Mouse (Mus musculus) mesoderm, embryonic 11.5 days (tissue): ENCODE data around the gene Zdhhc14.
"Not testable (repeated sequence)": the region's sequence is repeated elsewhere in the genome, so short reads cannot be mapped to it uniquely, and the experiment has no call there.

Source experiments
- DNase-seq: peaks from one replicate; pipeline ENCODE4 v3.0.0-alpha.2; 2012; ENCODE audit warnings: low read depth, low spot score

Zdhhc14 gene

DNA sequence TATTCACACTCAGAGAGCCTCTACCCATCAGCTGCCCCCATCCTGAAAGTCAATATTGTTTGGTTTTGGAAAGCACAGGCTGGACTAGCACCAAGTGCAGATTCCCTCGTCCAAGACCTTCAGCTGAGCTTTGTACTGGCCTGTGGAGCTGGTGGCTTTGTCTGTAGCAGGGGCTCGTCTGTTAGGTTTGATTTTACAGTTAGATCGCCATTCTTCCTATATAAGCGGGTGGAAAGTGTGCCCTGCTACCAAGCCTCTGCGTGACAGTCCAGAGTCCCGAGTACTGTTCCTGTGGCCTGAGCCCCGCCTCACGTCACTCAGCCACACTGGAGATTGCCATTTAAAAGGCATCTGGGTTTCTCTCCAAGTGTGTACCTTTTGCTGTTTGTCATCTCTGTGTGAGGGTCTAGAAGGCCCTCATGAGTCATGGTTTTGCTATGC, 113.8 kb downstream of the Zdhhc14 start:
- DNase-seq, result no peak

DNA sequence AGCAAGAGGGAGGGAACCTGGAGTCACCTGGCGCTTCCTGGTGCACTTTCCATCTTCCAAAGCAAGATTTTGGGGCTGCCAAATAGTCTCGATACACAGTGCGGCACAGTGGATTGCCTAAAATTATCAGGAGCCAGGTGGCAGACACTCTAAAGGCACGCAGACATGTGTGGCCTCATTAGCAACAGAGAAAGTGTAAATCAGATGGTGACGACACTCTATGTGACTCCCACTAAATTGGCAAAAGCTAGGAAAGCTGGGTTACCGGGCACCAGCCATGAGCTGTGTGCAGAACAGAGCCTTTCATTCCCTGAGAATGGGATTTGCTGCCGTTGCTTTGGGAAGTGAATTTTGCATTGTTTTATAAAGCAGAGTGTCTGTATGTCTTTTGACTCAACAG, 115.0 kb downstream of the Zdhhc14 start:
- no peak for DNase-seq

DNA sequence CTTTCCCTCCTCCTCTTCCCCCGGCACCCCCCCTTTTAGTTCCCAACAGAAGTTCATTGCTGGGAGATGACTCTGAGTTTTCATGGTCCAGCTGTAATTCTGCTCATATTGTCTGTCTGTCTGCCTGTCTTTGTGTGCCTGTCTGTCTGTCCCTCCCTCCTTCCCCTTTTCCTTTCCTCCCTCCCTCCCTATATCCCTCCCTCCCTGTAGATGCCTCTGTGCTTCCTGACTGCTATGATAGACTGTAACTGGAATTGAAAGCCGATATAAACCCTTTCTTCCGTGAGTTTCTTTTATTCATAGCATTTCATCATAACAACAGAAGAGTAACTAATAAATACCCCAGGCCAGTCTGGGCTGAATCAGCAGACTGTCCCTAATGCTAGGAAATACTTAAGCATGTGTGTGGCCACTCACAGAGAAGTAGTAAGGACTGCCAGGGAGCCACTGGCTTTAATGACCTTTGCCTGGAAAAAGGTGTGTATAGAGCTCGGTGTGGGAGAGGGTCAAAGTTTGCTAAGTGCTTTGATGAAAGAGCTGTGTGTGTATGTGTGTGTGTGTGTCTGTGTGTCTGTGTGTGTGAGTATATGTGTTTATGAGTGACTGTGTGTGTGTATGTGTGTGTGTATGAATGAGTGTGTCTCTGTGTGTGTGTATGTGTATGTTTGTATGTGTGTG, 117.7 kb downstream of the Zdhhc14 start:
- no peak for DNase-seq

DNA sequence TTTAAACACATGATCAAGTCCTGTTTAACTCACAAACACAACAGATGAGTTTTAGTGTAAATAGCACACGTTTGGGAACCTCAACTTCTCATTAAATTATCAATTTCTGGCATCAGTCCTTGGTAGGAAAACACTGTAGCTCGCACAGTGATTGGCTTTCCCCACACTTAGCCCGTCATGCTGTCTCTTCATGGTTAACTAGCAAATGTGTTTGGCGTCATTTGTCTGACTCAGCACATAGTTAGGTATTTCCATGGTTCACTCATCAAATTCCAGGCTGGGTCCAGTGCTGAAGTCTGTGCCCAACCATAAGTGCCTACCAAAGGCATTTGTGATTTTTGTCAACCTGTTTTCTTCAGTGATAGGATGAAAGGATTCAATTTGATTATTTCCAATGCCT, 119.9 kb downstream of the Zdhhc14 start:
- DNase-seq, result no peak

DNA sequence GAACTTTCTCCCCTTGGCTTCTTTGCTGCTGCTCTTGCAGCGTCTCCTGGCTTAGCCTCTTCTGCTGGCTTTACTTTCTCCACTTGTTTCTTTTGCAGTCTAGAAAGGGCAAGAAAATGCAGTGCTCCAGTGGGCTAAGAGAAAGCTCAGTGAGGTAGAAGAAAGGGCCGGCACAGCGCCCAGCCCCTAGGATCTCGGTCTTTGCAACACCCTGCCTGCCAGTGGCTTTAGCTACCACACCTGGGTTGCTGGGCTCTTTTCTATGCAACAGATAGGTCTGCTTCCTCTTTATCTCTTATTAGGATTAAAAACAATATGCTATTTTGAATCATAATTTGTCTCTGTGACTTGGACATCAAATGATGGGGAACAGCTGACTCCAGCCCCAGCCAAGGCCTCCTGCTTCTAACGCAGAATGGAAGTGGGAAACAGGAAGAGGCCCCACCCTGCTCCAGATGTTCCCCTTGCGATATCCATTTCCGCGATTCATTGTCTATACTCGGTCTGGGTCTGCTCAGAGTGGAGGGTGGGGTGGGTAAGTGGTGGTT, 122.5 kb downstream of the Zdhhc14 start:
- DNase-seq, result no peak

DNA sequence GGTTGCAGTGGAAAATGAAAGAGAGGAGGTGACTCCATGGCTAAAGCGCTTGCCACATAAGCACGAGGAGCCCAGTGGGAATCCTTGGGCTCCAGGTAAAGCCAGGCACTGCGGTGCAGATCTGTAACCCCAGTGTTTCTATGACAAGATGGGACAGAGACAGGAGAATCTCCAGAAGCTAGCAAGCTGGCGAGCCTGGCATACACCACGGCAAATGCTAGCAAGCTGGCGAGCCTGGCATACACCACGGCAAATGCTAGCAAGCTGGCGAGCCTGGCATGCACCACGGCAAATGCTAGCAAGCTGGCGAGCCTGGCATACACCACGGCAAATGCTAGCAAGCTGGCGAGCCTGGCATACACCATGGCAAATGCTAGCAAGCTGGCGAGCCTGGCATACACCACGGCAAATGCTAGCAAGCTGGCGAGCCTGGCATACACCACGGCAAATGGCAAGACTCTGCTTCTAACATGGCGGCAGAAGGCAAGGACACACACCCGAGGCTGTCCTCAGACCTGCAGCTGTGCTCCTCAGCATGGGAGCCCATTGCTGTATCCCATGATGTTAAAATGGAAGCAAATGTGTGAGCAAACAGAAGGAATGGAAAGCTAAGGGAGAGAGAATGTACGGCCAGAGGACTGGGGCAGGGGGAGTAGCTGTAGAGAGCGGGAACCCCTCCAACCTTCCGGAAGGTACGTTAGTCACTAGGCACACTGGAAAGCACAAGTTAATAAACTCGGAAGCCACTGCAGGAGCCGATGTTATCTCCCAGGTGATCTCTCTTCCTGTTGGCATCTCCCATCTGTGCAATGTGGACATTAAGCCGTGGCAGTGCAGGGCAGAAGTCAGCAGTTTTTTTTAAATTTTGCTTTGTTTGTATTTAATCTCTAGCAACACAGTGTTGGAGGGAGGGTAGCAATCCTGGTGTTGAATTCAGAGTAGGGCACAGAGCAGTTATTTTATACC, 129.6 kb downstream of the Zdhhc14 start:
- DNase-seq, result no peak

DNA sequence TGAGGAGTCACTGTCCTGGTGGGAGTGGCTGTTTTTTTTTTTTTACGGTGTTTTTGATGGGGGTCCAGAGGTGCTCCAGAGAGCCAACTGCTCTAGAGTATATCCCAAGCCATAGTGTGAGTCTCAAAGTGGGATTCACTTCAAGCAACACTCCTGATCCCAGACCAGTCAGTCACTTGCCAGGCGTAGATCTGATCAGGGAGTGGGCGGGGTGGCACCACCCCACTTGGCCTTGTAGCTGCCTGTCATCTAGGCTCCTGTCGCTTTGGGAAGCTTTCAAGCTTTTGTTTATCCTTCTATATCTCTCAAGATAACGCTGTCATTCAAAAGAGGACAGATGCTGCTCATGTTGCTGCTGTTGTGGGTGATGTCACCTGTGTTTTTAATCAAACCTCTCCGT, 130.4 kb downstream of the Zdhhc14 start:
- DNase-seq, result no peak

DNA sequence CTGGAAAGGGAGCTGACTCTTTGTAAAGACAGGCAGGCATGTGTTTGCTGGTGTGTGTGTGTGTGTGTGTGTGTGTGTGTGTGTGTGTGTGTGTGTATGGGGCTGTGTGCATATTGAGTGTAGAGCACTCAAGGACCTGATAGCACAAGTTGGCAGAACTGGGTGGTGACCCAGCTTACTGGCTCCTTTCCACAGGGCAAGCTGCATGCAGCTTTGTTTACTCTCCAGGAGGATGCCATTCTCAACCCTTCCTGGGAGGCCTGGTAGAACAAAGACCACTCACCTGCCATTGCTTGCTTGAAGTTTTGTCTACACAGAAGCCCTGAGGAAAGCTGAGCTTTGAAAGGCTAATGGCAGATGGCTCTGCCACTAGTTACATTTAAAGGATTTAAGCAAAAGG, 130.8 kb downstream of the Zdhhc14 start:
- DNase-seq, result no peak

DNA sequence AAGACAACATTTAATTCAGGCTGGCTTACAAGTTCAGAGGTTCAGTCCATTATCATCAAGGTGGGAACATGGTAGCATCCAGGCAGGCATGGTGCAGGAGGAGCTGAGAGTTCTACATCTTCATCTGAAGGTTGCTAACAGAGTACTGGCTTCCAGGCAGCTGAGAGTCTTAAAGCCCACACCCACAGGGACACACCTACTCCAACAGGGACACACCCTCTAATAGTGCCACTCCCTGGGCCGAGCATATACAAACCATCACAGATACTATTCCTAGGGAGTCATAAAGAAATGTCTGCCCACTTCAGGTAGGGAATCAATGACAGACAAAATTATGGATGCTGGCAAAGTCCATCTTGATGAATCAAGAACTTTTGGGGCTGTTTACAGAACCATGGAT, 132.5 kb downstream of the Zdhhc14 start:
- not testable (repeated sequence) for DNase-seq

DNA sequence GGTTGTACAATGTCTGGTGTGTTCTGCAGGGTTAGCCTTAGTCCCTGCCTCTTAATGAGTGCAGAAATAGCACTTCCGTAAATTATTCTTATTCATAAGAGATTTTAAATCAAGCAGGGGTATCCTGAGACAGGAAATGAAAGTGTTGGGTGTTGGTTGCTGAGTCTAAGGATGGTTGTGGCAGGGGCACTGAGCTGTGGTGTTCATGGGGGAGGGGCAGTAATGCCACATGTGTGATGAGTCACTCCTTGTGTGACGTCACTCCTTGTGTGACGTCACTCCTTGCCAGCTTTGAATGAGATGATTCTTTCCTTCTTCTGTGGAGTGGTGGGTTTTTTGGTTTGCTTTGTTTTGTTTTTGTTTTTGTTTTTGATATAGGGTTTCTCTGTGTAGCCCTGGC, 134.0 kb downstream of the Zdhhc14 start:
- no peak for DNase-seq

DNA sequence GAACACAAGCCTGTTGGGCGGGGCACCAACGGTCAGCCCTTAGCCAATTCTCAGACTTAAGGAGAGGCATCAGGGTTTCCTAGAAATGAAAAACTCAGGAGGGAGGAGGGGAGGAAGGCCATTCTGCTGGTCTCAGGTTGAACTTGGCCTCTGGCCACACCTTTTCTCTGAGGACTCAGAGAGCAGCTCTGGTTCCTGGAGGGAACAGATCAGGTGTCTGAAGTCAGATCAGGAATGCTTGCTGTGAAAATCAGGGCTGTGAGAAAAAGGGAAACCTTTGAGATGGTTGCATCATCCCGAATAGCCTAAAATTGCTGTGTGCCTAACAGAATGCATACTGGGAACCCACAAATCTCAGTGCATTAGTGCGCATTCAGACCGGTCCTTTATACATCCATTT, 135.3 kb downstream of the Zdhhc14 start:
- DNase-seq, result no peak

DNA sequence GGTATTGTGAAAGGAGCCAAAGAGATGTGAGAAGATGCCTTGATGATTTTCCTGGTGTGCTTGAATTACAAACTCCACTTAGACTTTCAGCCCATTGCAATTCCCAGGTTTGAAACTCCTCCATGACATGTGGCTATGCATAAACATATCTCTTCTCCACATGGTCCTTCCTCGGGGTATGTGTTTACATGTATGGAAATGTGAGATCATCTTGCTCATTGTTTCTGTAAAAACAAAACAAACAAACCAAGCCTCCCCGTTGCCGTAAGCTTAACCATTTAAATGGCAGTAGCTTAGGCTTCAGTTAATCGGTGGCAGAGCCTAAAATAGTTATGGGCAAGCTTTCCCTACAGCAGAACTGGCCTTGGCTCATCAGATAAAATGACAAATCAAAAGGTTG, 137.3 kb downstream of the Zdhhc14 start:
- no peak for DNase-seq

DNA sequence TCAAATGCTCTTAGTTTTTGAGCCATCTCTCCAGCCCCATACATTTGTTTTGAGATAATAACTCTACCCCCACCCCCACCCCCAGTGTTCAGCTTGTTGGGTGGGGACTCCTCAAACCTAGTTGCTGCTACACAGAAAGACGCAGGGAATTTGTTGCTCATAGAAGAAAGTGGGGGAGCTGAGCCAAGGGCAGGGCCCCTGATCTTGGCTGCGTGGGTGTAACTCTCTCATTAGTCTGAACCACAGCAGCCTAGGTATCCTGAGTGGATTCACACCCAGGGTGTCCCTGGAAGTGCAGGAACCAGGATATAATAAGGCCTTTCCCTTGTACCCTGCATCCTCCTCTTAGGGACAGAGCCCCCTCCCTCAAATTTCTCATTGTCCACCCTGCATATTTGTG, 142.9 kb downstream of the Zdhhc14 start:
- no peak for DNase-seq

DNA sequence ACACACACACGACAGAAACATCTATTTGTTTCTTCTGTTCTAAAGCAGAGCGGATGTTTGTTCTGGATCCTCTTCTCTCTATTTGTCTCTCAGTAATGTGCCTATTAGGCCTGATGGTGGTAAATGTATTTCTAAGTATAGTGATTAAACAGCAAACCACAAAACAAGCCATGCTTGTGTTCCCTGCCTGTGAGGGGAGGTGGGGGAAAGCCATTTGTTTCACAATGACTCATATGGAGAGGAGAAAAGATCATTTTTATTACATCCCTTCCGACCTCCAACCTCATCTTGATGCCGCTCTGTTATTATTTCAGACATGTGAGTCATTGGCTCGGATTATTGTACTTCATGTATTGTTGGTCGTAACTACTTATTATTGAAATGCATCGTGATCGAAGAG, 149.1 kb downstream of the Zdhhc14 start:
- no peak for DNase-seq

DNA sequence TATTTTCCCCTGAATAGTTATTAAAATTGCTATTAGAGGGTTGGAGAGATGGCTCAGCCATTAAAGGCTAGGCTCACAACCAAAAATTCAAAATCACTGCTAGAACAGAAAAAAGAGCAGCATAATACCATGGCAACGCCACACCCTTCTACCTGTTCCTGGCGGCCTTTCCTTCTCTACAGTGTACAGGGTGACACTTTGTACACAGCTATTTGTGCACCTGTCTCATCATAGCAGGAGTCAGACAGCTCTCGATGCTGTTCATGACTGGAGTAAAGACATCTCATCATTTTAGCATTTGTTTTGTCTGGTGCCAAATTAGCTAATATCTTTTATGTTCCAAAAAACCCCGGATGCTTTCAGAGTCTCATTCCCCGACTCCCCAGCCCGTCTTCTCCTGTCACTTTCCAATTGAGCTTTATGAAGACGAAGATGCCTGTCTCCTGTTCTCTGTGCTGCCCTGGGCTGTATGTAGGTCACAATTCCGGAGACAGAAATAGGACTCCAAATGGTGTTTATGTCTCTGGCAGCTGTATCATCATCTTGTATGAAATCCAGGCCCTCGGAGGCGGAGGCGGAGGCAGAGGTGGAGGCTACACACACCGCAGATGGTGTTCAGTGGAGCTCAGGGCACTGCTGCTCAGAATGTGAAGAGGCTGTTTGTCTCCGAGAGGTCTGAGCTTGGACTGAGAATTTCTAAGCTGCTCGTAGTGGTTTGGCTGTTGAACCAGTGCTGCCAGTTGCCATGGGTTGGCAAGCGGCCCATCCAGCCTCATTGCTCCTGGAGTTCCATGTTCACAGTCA, 150.8 kb downstream of the Zdhhc14 start:
- DNase-seq, result no peak

DNA sequence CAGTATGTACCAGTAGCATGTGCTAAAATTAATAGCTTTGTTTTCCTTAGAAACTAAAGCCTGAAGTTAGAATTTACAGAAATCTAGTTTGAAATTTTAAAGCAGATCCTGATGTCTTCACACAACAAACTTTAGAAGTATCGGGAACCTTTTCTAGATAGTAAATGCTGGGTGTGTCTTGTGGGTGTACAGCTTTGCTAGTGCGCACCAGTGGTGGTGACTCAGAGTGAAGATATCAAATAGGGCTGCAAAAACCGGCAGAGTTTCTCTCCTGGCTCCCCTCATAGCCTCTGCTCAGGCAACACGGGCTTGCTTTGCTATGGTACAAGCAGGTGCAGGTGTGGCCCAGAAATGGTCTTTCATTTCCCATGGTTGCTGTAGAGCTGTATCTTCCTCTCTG, 157.8 kb downstream of the Zdhhc14 start:
- DNase-seq, result no peak

DNA sequence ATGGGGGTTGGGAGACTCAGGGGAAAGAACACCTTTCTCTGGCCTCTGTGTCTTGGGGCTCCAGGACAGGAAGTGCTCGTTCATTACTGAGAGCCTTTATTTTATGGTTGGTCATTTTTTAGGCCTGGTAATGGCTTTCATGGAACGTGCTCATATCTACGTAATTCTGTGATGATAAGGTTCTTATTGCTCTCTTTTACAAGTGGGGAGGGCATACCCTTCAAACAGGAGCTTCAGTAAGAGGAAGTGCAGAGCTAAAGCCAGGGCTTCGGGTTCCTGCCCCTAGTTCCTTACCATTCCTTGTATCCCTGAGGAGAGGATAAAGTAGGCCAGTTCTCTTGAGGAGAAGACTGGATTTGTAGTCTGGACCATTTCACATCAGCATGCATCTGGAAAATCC, 158.3 kb downstream of the Zdhhc14 start:
- DNase-seq, result no peak

DNA sequence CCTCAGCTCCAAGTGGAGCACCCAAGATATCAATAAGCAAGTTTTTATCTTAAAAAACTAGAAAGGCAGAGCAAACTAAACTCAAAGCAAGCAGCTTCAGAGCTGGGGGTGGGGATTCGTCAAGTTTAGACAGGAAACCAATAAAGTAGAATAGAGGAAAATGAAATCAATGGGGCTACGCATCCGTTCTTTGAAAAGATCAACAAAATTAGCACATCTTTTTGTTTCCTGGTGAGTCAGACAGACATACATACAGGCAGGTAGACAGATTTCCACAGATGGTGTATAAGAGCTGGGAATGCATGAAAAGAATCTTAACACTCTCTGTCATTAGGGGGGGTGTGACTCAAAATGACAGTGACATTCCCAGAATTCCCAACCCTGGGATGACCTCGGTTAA, 159.2 kb downstream of the Zdhhc14 start:
- no peak for DNase-seq

DNA sequence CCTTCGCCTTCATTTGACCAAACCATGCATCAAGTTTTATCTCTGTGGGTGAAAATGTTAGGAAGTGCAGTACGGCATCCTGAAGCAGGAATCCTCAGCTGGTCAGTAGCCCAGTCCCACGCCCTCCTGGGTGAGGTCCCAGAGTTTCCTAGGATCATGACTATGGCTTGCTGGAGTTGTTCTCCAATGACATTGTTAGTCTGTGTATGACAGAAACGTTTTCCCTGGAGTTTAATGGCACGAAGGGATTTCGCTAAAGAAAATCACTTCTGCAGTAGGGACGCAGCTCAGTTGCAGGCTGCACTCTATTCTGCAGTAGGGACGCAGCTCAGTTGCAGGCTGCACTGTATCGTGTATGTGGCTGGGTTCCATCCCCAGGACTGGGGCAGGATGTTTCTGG, 161.6 kb downstream of the Zdhhc14 start:
- DNase-seq, result no peak

DNA sequence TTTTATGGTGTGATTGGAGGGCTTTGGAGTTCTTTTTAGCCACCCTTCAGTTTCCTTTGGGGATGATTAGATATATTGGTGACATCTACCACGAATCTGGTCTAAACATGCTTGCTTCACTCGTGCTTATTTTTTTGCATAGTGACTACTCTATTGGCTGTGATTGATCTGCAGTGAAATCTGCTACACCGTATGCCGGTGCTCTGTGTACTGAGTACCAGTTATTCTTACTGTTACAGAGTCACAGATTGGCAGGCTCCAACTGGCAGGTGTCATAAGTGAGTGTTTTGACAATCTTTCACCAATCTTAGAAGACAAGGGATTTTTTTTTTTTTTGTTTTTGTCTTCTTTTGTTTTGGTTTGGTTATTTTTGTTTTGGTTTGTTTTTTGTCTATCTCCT, 163.2 kb downstream of the Zdhhc14 start:
- no peak for DNase-seq

DNA sequence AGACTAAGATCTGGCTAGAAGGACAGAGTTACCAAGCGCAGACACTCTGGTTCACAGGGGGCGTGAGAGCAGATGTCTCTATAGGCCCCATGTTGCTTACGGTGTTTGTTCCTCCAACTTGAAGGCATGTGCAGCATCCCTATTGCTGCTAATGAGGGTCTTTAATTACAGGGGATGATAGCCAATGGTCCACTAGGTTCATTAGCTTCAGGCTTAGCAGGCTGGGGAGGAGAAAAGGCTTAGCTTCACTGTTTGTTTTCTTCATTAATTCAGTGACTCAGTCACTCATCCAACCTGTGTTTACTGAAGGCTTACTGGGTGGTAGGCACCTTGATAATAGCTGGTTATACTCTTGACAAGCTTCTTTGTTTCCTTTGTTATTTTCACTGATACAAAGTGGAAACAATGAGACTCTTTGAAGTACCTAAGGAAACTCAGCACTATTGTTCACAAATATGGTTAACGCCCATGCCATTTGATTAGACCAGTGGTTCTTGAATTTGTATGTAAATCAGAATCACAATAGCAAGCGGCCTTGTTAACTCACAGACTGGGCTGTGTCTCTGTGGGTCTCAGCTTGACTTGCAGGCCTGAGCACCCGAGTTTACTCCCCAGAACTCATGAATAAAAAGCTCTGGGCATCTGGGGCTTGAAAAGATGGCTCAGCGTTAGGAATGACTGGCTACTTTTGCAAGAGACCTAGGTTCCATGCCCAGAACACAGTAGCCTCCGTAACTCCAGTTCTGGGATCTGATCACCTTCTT, 168.1 kb downstream of the Zdhhc14 start:
- DNase-seq, result no peak
